Mouse (Mus musculus): ENCODE data around the gene Aatf. TPM values are rescaled to one million over a fixed set of nuclear protein-coding genes. Genes with fewer than 3 reads are reported as not detected.

The Aatf gene
- polyA plus RNA-seq, 1 experiment from 2014 or later: 28.2 TPM

DNA sequence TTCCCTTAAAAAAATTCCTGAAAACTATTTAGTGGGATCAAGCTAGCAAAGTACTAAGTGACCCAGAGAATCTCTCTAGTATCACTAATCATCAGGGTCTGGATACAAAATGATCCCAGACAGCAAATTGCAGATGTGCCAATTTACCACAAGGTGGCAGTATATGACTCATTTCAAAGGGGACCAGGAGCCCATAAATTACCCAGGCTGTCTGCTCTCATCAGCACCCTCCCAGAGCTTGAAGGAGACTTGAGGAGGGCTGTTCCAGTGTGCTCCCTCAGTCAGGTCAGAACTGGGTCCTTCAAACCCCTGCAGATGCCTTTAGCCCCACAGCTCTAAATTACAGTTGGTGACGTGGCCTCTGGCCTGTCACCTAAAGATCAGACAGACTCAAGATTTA lies 83.7 kb downstream of the Aatf start:
- H3K27me3 ChIP-seq (ENCODE audit: control insufficient read depth, insufficient read depth, low read length): no peaks in the 10 kb centered on the region
- no peak overlapping the region for H3K4me3 ChIP-seq (ENCODE audit: low read depth, low read length)
- 71% methylated on average over 1 of the region's 1 CpGs for WGBS (ENCODE audit: insufficient replicate concordance)
- H3K27ac ChIP-seq (ENCODE audit: low read depth, low read length): no peak overlapping the region
- no peak for ATAC-seq (replicated peaks; ENCODE audit: insufficient number of reproducible peaks, low FRiP score, low TSS enrichment)
- no peaks in the 10 kb centered on the region for H3K9me3 ChIP-seq (replicated peaks; ENCODE audit: control insufficient read depth, low read length)
- H3K9ac ChIP-seq (ENCODE audit: low read depth, low read length): no peak overlapping the region
- no peaks in the 10 kb centered on the region for H3K4me1 ChIP-seq (ENCODE audit: control insufficient read depth, insufficient read depth, low read length)
- 0 out of 2 replicates have a peak, but pooled peaks cover 2% of the 10 kb centered on the region for H3K36me3 ChIP-seq (ENCODE audit: control insufficient read depth, insufficient read depth, low read length)
- H3K4me2 ChIP-seq: no peak overlapping the region

DNA sequence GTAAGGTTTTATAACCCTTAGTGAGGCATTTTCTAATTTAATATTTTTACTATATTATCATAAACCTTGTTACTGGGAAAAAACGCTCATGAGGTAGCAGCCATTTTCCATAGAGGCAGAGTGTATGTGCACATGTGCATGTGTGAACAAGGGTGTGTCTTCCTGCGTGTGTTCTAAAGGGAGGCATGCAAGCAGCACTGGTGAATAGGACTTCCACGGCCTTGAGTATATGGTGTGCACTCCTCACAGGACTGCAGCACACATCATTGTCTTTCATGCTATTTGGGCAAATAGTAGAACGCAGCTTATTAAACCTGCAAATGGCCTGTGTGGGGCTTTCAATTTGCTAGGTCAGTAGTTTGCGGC lies 86.7 kb downstream of the Aatf start:
- Histone ChIP-seq H3K9me3 (replicated peaks; ENCODE audit: control insufficient read depth, low read length) (no peaks in the 10 kb centered on the region), H3K4me2 (no peak overlapping the region), H3K9ac (ENCODE audit: low read depth, low read length) (no peak overlapping the region), H3K4me3 (ENCODE audit: low read depth, low read length) (no peak overlapping the region), H3K27ac (ENCODE audit: low read depth, low read length) (no peak overlapping the region), H3K27me3 (ENCODE audit: control insufficient read depth, insufficient read depth, low read length) (no peaks in the 10 kb centered on the region), H3K4me1 (ENCODE audit: control insufficient read depth, insufficient read depth, low read length) (no peaks in the 10 kb centered on the region), H3K36me3 (ENCODE audit: control insufficient read depth, insufficient read depth, low read length) (0 out of 2 replicates have a peak, but pooled peaks cover 2% of the 10 kb centered on the region)
- WGBS (ENCODE audit: insufficient replicate concordance): 91% methylated on average over 5 of the region's 5 CpGs
- no peak for ATAC-seq (replicated peaks; ENCODE audit: insufficient number of reproducible peaks, low FRiP score, low TSS enrichment)

GRCm38 (mm10) chr11:84425736-84426632 lies 87.3 kb downstream of the Aatf start:
- WGBS (ENCODE audit: insufficient replicate concordance): 70% methylated on average over 13 of the region's 13 CpGs
- Histone ChIP-seq H3K9me3 (replicated peaks; ENCODE audit: control insufficient read depth, low read length) (no peaks in the 10 kb centered on the region), H3K4me1 (ENCODE audit: control insufficient read depth, insufficient read depth, low read length) (no peaks in the 10 kb centered on the region), H3K4me3 (ENCODE audit: low read depth, low read length) (no peak overlapping the region), H3K9ac (ENCODE audit: low read depth, low read length) (no peak overlapping the region), H3K36me3 (ENCODE audit: control insufficient read depth, insufficient read depth, low read length) (0 out of 2 replicates have a peak, but pooled peaks cover 2% of the 10 kb centered on the region), H3K27ac (ENCODE audit: low read depth, low read length) (no peak overlapping the region), H3K4me2 (no peak overlapping the region), H3K27me3 (ENCODE audit: control insufficient read depth, insufficient read depth, low read length) (no peaks in the 10 kb centered on the region)
- no peak for ATAC-seq (replicated peaks; ENCODE audit: insufficient number of reproducible peaks, low FRiP score, low TSS enrichment)

GRCm38 (mm10) chr11:84420779-84421178 lies 92.5 kb downstream of the Aatf start:
- H3K9ac ChIP-seq (ENCODE audit: low read depth, low read length): no peak overlapping the region
- no peak overlapping the region for H3K4me2 ChIP-seq
- H3K4me1 ChIP-seq (ENCODE audit: control insufficient read depth, insufficient read depth, low read length): no peaks in the 10 kb centered on the region
- no peak for ATAC-seq (replicated peaks; ENCODE audit: insufficient number of reproducible peaks, low FRiP score, low TSS enrichment)
- 93% methylated on average over 6 of the region's 6 CpGs for WGBS (ENCODE audit: insufficient replicate concordance)
- H3K9me3 ChIP-seq (replicated peaks; ENCODE audit: control insufficient read depth, low read length): no peaks in the 10 kb centered on the region
- no peaks in the 10 kb centered on the region for H3K27me3 ChIP-seq (ENCODE audit: control insufficient read depth, insufficient read depth, low read length)
- H3K27ac ChIP-seq (ENCODE audit: low read depth, low read length): no peak overlapping the region
- no peak overlapping the region for H3K4me3 ChIP-seq (ENCODE audit: low read depth, low read length)
- no peaks in the 10 kb centered on the region for H3K36me3 ChIP-seq (ENCODE audit: control insufficient read depth, insufficient read depth, low read length)

DNA sequence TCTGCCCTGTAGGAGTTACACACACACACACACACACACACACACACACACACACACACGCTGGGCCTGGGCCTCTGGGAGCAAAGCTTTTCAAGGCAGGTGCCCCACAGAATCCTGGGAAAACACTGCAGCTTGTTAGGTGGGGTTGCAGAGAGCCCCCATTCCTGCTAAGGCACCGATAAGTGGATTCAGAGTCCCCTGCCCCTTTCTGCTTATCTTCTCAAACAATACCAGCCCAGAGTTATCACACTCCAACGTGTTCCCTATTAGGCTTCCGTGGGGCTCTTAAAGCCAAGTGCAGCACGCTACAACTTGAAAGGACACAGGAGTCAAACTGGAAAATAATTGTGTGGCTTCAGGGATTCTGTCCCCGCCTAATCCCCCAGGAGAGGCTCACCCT lies 100.2 kb downstream of the Aatf start:
- ATAC-seq (replicated peaks; ENCODE audit: insufficient number of reproducible peaks, low FRiP score, low TSS enrichment): 0 out of 2 replicates have a peak, but pooled peaks have one; percentile 14
- 24% methylated on average over 6 of the region's 6 CpGs for WGBS (ENCODE audit: insufficient replicate concordance)

GRCm38 (mm10) chr11:84412201-84412934 lies 101.0 kb downstream of the Aatf start:
- Histone ChIP-seq H3K4me2 (no peak overlapping the region), H3K9ac (ENCODE audit: low read depth, low read length) (no peak overlapping the region)

More for the DNA sequence above, 100.2 kb downstream of the Aatf start:
- peak overlapping the region; percentile 62 for H3K27ac ChIP-seq (ENCODE audit: low read depth, low read length)
- no peak overlapping the region for H3K4me2 ChIP-seq
- peaks cover 12% of the 10 kb centered on the region for H3K4me1 ChIP-seq (ENCODE audit: control insufficient read depth, insufficient read depth, low read length)
- no peaks in the 10 kb centered on the region for H3K36me3 ChIP-seq (ENCODE audit: control insufficient read depth, insufficient read depth, low read length)
- no peak overlapping the region for H3K4me3 ChIP-seq (ENCODE audit: low read depth, low read length)
- no peaks in the 10 kb centered on the region for H3K9me3 ChIP-seq (replicated peaks; ENCODE audit: control insufficient read depth, low read length)
- no peak overlapping the region for H3K9ac ChIP-seq (ENCODE audit: low read depth, low read length)
- no peaks in the 10 kb centered on the region for H3K27me3 ChIP-seq (ENCODE audit: control insufficient read depth, insufficient read depth, low read length)

DNA sequence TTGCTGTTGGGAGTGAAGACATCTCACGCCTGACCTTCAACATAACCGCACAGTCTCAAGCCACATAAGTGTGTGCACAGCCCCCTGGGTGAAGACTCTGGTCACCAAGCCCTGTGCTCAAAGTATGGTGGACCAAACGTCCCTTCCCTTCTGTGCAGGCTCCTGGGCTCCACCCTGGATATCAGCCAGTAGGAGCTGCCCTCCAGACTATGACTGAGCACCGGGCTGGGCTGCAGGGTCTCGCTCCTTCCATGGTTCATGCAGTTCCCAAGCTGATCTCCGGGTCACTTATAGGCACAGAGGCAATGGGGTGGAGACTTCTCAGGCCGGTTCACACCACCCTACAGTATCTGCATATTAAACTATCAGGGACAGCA lies 101.7 kb downstream of the Aatf start:
- H3K36me3 ChIP-seq (ENCODE audit: control insufficient read depth, insufficient read depth, low read length): no peaks in the 10 kb centered on the region
- 63% methylated on average over 7 of the region's 7 CpGs for WGBS (ENCODE audit: insufficient replicate concordance)
- no peak overlapping the region for H3K27ac ChIP-seq (ENCODE audit: low read depth, low read length)
- no peak overlapping the region for H3K9ac ChIP-seq (ENCODE audit: low read depth, low read length)
- 0 out of 2 replicates have a peak, but pooled peaks have one; percentile 22 for ATAC-seq (replicated peaks; ENCODE audit: insufficient number of reproducible peaks, low FRiP score, low TSS enrichment)
- no peak overlapping the region for H3K4me2 ChIP-seq
- H3K4me3 ChIP-seq (ENCODE audit: low read depth, low read length): no peak overlapping the region
- H3K27me3 ChIP-seq (ENCODE audit: control insufficient read depth, insufficient read depth, low read length): no peaks in the 10 kb centered on the region
- H3K4me1 ChIP-seq (ENCODE audit: control insufficient read depth, insufficient read depth, low read length): peaks cover 12% of the 10 kb centered on the region
- H3K9me3 ChIP-seq (replicated peaks; ENCODE audit: control insufficient read depth, low read length): peaks cover 3% of the 10 kb centered on the region

More at GRCm38 (mm10) chr11:84412201-84412934, 101.0 kb downstream of the Aatf start:
- Histone ChIP-seq H3K4me3 (ENCODE audit: low read depth, low read length) (no peak overlapping the region), H3K27me3 (ENCODE audit: control insufficient read depth, insufficient read depth, low read length) (no peaks in the 10 kb centered on the region), H3K9me3 (replicated peaks; ENCODE audit: control insufficient read depth, low read length) (no peaks in the 10 kb centered on the region), H3K36me3 (ENCODE audit: control insufficient read depth, insufficient read depth, low read length) (no peaks in the 10 kb centered on the region), H3K4me1 (ENCODE audit: control insufficient read depth, insufficient read depth, low read length) (peaks cover 12% of the 10 kb centered on the region), H3K27ac (ENCODE audit: low read depth, low read length) (peak overlapping the region; percentile 32; the same call in 1 of the 2 replicates)
- 64% methylated on average over 12 of the region's 12 CpGs for WGBS (ENCODE audit: insufficient replicate concordance)
- no peak for ATAC-seq (replicated peaks; ENCODE audit: insufficient number of reproducible peaks, low FRiP score, low TSS enrichment)

DNA sequence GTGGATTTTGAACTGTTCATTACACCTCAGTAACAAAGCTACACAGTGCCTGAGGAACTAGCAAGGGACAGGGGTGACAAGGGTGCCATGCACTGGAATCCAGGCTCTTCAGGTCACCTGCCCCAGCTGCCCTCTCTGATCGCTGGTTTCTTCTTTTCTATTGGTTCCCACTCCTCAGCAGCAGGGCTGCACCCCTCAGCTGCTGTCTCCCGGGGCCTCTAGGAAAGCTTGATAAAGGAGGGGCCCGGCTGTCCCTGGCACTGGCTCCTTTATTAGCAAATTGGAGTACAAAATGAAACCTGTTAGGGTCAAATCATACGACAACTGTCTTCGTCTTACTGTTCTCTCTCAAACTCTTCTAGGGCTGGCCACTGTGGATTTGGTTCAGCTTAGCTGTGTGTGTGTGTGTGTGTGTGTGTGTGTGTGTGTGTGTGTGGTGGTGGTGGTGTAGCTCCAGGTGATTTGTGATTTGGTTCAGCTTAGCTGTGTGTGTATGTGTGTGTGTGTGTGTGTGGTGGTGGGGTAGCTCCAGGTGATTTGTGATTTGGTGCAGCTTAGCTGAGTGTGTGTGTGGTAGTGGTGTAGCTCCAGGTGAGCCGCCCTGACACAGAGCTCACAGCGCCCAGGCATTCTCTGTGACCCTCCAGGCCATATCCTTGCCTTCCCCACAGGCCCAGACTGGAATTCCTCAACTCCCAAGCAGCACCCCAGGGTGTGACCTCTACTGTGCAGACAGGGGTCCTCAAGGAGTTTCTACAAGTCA lies 102.3 kb downstream of the Aatf start:
- ATAC-seq (replicated peaks; ENCODE audit: insufficient number of reproducible peaks, low FRiP score, low TSS enrichment): no peak
- Histone ChIP-seq H3K4me3 (ENCODE audit: low read depth, low read length) (no peak overlapping the region), H3K9ac (ENCODE audit: low read depth, low read length) (no peak overlapping the region), H3K9me3 (replicated peaks; ENCODE audit: control insufficient read depth, low read length) (peaks cover 7% of the 10 kb centered on the region), H3K36me3 (ENCODE audit: control insufficient read depth, insufficient read depth, low read length) (no peaks in the 10 kb centered on the region), H3K27ac (ENCODE audit: low read depth, low read length) (no peak overlapping the region), H3K27me3 (ENCODE audit: control insufficient read depth, insufficient read depth, low read length) (no peaks in the 10 kb centered on the region), H3K4me2 (no peak overlapping the region), H3K4me1 (ENCODE audit: control insufficient read depth, insufficient read depth, low read length) (peaks cover 12% of the 10 kb centered on the region)
- 65% methylated on average over 7 of the region's 7 CpGs for WGBS (ENCODE audit: insufficient replicate concordance)
